Mouse (Mus musculus) limb, embryonic 13.5 days (tissue): Measurements from ENCODE around the gene Adamts6. TPM values are rescaled to one million over a fixed set of nuclear protein-coding genes. Genes with fewer than 3 reads are reported as not detected.
A peak's percentile ranks its signal among the peaks of the same experiment; 100 is the strongest.

Source experiments
- ATAC-seq: fragments of 200-750 bp; cut with Nextera tagmentation; 2 replicates; pipeline ENCODE4 v1.8.0; 2017; ENCODE audit warnings: low read depth, moderate number of reproducible peaks, moderate TSS enrichment; ENCODE audit not compliant: low FRiP score
- H3K27ac ChIP-seq: fragments of 300-500 bp; sonication (generic); 2 replicates; pipeline ENCODE4 v1.5.1; 2015; ENCODE audit warnings: inconsistent platforms, mild to moderate bottlenecking, moderate library complexity
- H3K27me3 ChIP-seq: fragments of 300-500 bp; sonication (generic); 2 replicates; pipeline ENCODE4 v1.6.1; 2015; ENCODE audit warnings: mild to moderate bottlenecking, inconsistent platforms
- H3K36me3 ChIP-seq: fragments of 300-500 bp; sonication (generic); 2 replicates; pipeline ENCODE4 v1.6.1; 2015; ENCODE audit warnings: inconsistent platforms, mild to moderate bottlenecking, moderate library complexity
- H3K4me1 ChIP-seq: fragments of 300-500 bp; sonication (generic); 2 replicates; pipeline ENCODE4 v1.6.1; 2015; ENCODE audit warnings: inconsistent platforms
- H3K4me2 ChIP-seq: fragments of 300-500 bp; sonication (generic); replicated peaks from 2 replicates; pipeline ENCODE4 v1.6.1; 2015; ENCODE audit warnings: inconsistent platforms, mild to moderate bottlenecking, moderate library complexity
- H3K4me3 ChIP-seq: fragments of 300-500 bp; sonication (generic); 2 replicates; pipeline ENCODE4 v1.5.1; 2015; ENCODE audit warnings: moderate library complexity, mild to moderate bottlenecking, inconsistent platforms
- H3K9ac ChIP-seq: fragments of 300-500 bp; sonication (generic); 2 replicates; pipeline ENCODE4 v1.6.1; 2015; ENCODE audit warnings: mild to moderate bottlenecking, inconsistent platforms
- H3K9me3 ChIP-seq: fragments of 300-500 bp; sonication (generic); 2 replicates; pipeline ENCODE4 v1.6.1; 2016; ENCODE audit warnings: inconsistent platforms
- WGBS: fragments of 180-500 bp; shearing (Covaris S2); methylation state at CpG from one replicate; pipeline ENCODE4 v1.1.7; 2015; 5-methylcytosine and 5-hydroxymethylcytosine counted together
- polyA plus RNA-seq: library from polyadenylated mRNA; unstranded; fragments of >200 nt; fragmentation: Nextera tagmentation; extraction: Ambion mirVana; gene quantifications from 2 replicates; pipeline ENCODE4 v1.2.1, GENCODE M21; 2015

Adamts6 gene
- 4.6 and 5.8 TPM in 2 replicates for polyA plus RNA-seq

DNA sequence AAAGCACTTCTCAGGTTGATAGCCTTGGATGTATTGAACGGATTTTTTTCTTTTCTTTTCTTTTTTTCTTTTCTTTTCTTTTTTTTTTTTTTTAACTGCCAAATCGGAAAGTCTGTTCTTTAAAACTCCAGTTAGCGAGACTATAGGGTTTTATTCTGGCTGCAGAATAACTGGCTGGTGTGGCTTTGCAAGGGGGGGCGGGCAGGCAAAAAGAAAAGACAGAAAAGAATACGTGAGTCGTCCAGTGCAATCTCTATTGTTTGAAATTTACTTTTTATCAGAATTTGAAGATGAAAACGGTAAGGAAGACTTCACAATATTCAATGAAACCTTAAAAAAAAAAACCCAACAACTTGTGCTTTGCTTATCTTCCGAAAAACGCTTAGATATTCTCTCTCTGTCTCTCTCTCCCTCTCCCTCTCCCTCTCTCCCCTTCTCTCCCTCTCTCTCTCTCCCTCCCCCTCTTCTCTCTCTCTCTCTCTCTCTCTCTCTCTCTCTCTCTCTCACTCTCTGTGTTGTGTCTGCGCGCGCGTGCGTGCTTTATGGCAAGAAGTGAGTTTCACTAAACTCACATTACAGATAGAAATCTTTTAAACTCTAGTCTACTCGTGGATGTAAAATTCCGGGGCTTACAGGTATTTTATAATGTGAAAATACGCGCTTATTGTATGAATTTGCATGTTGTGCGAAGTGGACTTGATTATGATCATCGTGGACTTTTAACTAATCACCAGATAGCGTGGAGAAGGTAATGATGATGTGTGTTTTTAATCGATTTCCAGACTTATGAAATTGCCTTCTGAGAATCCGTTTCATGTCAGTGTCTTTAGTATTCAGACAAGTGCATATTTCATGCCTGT, at the start of gene Adamts6:
Adamts6 (plus strand) TSS at position 470 of the 860 bp plus-strand sequence.
- peak within 1 kb of the TSS; percentile 74 for H3K4me2 ChIP-seq
- ATAC-seq = no peak
- peak within 1 kb of the TSS; percentile 67 for H3K9ac ChIP-seq
- peaks cover 12% of the 10 kb centered on the region for H3K4me1 ChIP-seq
- under 1% methylated on average over 23 of the region's 23 CpGs for WGBS
- H3K36me3 ChIP-seq = no peaks in the 10 kb centered on the region
- H3K27me3 ChIP-seq = no peaks in the 10 kb centered on the region
- H3K27ac ChIP-seq = peak within 1 kb of the TSS; percentile 88
- no peaks in the 10 kb centered on the region for H3K9me3 ChIP-seq
- peak within 1 kb of the TSS; percentile 53 for H3K4me3 ChIP-seq

DNA sequence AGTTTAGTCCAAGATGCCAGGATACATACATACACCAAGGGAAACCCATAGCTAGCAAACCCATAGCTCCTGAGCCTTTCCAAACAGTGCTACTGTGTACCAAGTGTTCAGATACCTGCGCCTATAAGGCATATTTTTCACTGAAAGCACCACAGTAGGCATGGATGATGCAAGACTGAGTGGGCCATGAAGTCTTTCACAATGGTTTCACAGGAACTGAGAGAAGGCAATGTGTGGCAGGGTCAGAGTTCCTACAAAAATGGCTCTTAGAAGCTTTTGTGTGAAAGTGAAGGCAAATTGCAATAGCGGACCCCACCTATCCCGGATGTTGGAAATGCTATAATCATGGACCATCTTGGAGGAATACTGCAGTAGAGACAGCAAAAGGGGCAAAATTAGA, 28.6 kb upstream of the Adamts6 start:
- no peaks in the 10 kb centered on the region for H3K36me3 ChIP-seq
- ATAC-seq = no peak
- H3K27me3 ChIP-seq = no peaks in the 10 kb centered on the region
- H3K9me3 ChIP-seq = 0 out of 2 replicates have a peak, but pooled peaks cover 3% of the 10 kb centered on the region
- no peak overlapping the region for H3K9ac ChIP-seq
- no peaks in the 10 kb centered on the region for H3K4me1 ChIP-seq
- H3K4me2 ChIP-seq = no peak overlapping the region
- H3K27ac ChIP-seq = no peak overlapping the region
- 94% methylated on average over 3 of the region's 3 CpGs for WGBS
- no peak overlapping the region for H3K4me3 ChIP-seq

DNA sequence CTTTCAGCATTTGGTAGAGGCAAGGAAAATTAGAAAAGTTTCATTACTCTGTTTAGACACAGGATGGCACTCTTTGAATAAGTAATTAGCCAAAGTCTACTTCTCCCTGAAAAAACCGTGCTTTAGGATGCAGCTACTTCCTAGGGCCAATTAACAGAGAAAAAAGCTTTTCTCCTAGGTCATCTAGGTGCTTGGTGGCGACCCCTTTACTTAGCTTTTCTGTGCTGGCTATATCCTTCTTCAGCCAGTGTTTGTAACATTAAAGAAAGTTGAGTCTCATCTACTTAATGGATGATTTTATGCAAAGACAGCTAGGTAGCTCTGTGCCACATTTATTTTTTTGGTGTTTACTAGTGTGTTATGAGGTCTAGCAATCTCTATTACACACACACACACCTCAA, 2.6 kb upstream of the Adamts6 start:
- ATAC-seq = no peak
- H3K27ac ChIP-seq = 0 out of 2 replicates have a peak overlapping the region, but pooled peaks have one; percentile 74
- 7% methylated on average over 2 of the region's 2 CpGs for WGBS

DNA sequence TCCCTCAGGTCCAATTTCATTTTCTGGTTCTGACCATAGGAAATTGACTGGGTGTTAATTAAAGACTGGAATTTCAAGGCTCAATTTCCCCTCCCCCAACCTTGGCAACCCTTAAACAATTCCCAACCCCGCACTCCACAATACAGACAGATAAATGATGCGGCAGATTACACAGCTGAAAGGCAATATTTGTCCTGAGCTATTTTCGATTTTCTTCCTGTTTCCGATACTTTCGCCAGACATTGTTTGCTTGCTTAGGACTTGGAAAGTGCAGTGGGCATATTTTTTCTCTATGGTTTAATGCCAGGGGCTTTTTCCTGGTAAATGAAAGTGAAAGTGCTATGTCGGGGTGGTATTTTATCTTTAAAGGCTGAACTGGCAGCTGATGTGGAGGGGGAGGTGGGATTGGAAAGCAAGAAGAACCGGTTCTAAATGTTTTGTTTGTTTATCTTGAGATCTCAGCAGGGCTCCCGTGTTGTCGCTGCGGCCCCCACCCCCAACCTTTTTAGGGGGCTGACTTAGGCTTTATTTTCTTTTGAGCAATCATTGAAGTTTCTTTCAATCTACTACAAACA, 1.8 kb upstream of the Adamts6 start:
- no peaks in the 10 kb centered on the region for H3K27me3 ChIP-seq
- peak overlapping the region; percentile 66 for H3K9ac ChIP-seq
- ATAC-seq = no peak
- WGBS = 2% methylated on average over 10 of the region's 10 CpGs
- H3K36me3 ChIP-seq = no peaks in the 10 kb centered on the region
- peak overlapping the region; percentile 74 for H3K4me2 ChIP-seq
- peak overlapping the region; percentile 53 for H3K4me3 ChIP-seq
- H3K9me3 ChIP-seq = no peaks in the 10 kb centered on the region
- H3K27ac ChIP-seq = peak overlapping the region; percentile 74
- peaks cover 12% of the 10 kb centered on the region for H3K4me1 ChIP-seq

More for the DNA sequence above, 2.6 kb upstream of the Adamts6 start:
- Histone ChIP-seq H3K9me3 (no peaks in the 10 kb centered on the region), H3K4me1 (peaks cover 12% of the 10 kb centered on the region), H3K4me2 (peak overlapping the region; percentile 74), H3K36me3 (no peaks in the 10 kb centered on the region), H3K9ac (no peak overlapping the region), H3K27me3 (no peaks in the 10 kb centered on the region), H3K4me3 (peak overlapping the region; percentile 53; the same call in 1 of the 2 replicates)

GRCm38 (mm10) chr13:104286336-104286735, 1.3 kb upstream of the Adamts6 start:
- H3K27me3 ChIP-seq = no peaks in the 10 kb centered on the region
- peak overlapping the region; percentile 88 for H3K27ac ChIP-seq
- H3K4me2 ChIP-seq = peak overlapping the region; percentile 74
- no peaks in the 10 kb centered on the region for H3K36me3 ChIP-seq
- no peaks in the 10 kb centered on the region for H3K9me3 ChIP-seq
- H3K4me1 ChIP-seq = peaks cover 12% of the 10 kb centered on the region
- H3K9ac ChIP-seq = peak overlapping the region; percentile 67
- WGBS = under 1% methylated on average over 4 of the region's 4 CpGs
- ATAC-seq = no peak
- H3K4me3 ChIP-seq = peak overlapping the region; percentile 53

- peak overlapping the region; percentile 53 for H3K4me3 ChIP-seq
- H3K27me3 ChIP-seq = no peaks in the 10 kb centered on the region
- peak overlapping the region; percentile 74 for H3K4me2 ChIP-seq
- H3K9me3 ChIP-seq = no peaks in the 10 kb centered on the region
- H3K36me3 ChIP-seq = no peaks in the 10 kb centered on the region
- ATAC-seq = peak; percentile 96
- peaks cover 12% of the 10 kb centered on the region for H3K4me1 ChIP-seq
- H3K27ac ChIP-seq = peak overlapping the region; percentile 88
- 0% methylated on average over 10 of the region's 10 CpGs for WGBS
- H3K9ac ChIP-seq = peak overlapping the region; percentile 67; the same call in 1 of the 2 replicates
These were observed 732 bp upstream of the Adamts6 start for GRCm38 (mm10) chr13:104286897-104287309.

DNA sequence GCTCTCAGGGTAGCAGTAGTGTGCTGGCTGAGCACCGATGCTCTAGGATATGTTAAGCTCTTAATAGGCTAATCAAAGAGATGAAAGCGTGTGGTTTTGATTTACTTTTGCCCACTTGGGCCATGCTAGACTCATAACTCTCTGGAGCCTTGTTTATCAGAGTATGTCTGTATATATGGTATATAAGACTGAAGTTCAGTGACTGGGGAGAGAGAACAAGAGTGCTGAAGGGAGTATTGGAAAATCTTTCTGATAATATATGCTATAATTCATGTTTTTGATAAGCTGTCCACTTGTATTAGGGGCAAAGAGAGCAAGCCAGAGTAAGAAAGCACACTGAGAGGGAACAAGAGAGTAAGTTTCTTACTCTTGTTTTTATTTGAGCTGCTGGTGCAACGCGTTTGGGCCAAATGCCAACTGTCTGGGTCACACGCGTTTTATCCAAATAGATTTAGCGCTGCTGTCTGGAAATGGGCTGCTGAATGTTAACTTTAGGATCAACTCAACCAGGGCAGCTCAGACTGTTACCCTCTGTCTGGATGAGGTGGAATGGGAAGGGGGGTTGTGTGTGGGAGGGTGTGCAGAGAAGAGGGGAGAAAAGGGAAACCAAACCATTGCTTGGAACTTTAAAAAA, 708 bp downstream of the Adamts6 start:
- Histone ChIP-seq H3K9me3 (no peaks in the 10 kb centered on the region), H3K4me1 (peaks cover 12% of the 10 kb centered on the region), H3K4me3 (peak overlapping the region; percentile 53), H3K9ac (peak overlapping the region; percentile 67), H3K4me2 (peak overlapping the region; percentile 74), H3K27me3 (no peaks in the 10 kb centered on the region), H3K27ac (peak overlapping the region; percentile 88), H3K36me3 (no peaks in the 10 kb centered on the region)
- peak; percentile 55 for ATAC-seq
- 0% methylated on average over 7 of the region's 7 CpGs for WGBS

GRCm38 (mm10) chr13:104289176-104289575, 1.5 kb downstream of the Adamts6 start:
- H3K4me3 ChIP-seq = peak overlapping the region; percentile 53
- H3K27ac ChIP-seq = no peak overlapping the region
- peaks cover 12% of the 10 kb centered on the region for H3K4me1 ChIP-seq
- H3K9me3 ChIP-seq = no peaks in the 10 kb centered on the region
- H3K36me3 ChIP-seq = no peaks in the 10 kb centered on the region
- ATAC-seq = no peak
- H3K27me3 ChIP-seq = no peaks in the 10 kb centered on the region
- no peak overlapping the region for H3K9ac ChIP-seq
- peak overlapping the region; percentile 74 for H3K4me2 ChIP-seq

- Histone ChIP-seq H3K9me3 (no peaks in the 10 kb centered on the region), H3K4me2 (no peak overlapping the region), H3K27ac (no peak overlapping the region), H3K4me1 (no peaks in the 10 kb centered on the region), H3K9ac (no peak overlapping the region), H3K27me3 (no peaks in the 10 kb centered on the region), H3K4me3 (no peak overlapping the region), H3K36me3 (peaks cover 8% of the 10 kb centered on the region)
- 95% methylated on average over 1 of the region's 1 CpGs for WGBS
- no peak for ATAC-seq
These were observed 7.8 kb downstream of the Adamts6 start for GRCm38 (mm10) chr13:104295472-104295871.

DNA sequence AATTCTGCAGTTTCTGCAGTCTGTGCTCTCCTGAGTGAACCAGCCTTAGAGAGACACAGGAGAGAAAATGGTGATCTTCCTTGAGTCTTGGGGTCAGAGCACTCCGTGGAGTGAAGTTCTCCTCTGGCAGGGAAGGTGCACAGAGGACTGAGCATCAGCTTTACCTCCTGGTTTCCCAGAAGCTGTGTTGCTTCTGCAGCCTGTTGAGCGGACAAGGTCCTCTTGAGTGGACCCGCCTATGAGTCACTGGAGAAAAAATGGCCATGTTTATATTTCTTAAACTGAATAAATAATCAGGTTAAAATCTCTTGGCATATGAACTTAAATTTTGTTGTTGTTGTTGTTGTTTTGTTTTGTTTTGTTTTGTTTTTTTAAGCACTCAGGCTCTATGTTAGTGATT, 41.7 kb downstream of the Adamts6 start:
- H3K4me1 ChIP-seq = peaks cover 11% of the 10 kb centered on the region
- H3K27me3 ChIP-seq = 0 out of 2 replicates have a peak, but pooled peaks cover 4% of the 10 kb centered on the region
- no peak overlapping the region for H3K27ac ChIP-seq
- peaks cover 11% of the 10 kb centered on the region for H3K36me3 ChIP-seq
- no peak overlapping the region for H3K4me2 ChIP-seq
- 92% methylated on average over 3 of the region's 3 CpGs for WGBS
- ATAC-seq = no peak
- H3K9ac ChIP-seq = no peak overlapping the region
- no peak overlapping the region for H3K4me3 ChIP-seq
- no peaks in the 10 kb centered on the region; the same call in 1 of the 2 replicates for H3K9me3 ChIP-seq

DNA sequence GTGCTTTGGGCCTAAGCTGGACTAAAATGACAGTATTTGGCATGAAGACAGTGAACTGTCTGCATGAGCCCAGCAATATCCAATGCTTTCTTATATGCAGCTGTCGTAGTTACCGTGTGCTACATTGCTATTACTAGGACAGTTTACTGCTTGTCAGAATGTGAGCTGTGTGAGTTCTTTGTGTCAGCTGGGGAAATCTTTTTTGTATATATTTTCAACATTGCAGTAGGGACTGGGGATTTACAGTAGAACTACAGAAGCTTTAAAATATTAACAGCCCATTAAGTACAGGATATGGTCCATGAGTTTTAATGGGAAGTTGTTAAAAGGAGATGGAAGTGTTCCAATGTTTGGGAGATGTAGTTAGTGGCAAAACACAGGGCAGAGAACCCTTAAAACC, 42.1 kb downstream of the Adamts6 start:
- Histone ChIP-seq H3K4me3 (no peak overlapping the region), H3K27ac (no peak overlapping the region), H3K4me2 (no peak overlapping the region), H3K9ac (no peak overlapping the region), H3K9me3 (no peaks in the 10 kb centered on the region; the same call in 1 of the 2 replicates), H3K36me3 (peaks cover 11% of the 10 kb centered on the region), H3K27me3 (0 out of 2 replicates have a peak, but pooled peaks cover 4% of the 10 kb centered on the region), H3K4me1 (peaks cover 11% of the 10 kb centered on the region)
- ATAC-seq = peak; percentile 66; the same call in 1 of the 2 replicates
- WGBS = 29% methylated on average over 2 of the region's 2 CpGs
